Mouse (Mus musculus): ENCODE data around the gene AU022252.

Gene AU022252

GRCm38 (mm10) chr4:119244468-119245240 is 12.1 kb upstream of the AU022252 start:
- no peak for DNase-seq (ENCODE audit: low spot score)

GRCm38 (mm10) chr4:119242571-119242970 is 10.1 kb upstream of the AU022252 start:
- DNase-seq (ENCODE audit: low spot score): no peak

- DNase-seq (ENCODE audit: low spot score): no peak
Measured at GRCm38 (mm10) chr4:119241664-119242063, 9.2 kb upstream of the AU022252 start.

GRCm38 (mm10) chr4:119239181-119239682 is 6.7 kb upstream of the AU022252 start:
- peak; percentile 65 for DNase-seq (ENCODE audit: low spot score)

GRCm38 (mm10) chr4:119238661-119239060 is 6.1 kb upstream of the AU022252 start:
- no peak for DNase-seq (ENCODE audit: low spot score)

GRCm38 (mm10) chr4:119234348-119234747 is 1.8 kb upstream of the AU022252 start:
- DNase-seq (ENCODE audit: low spot score): no peak

GRCm38 (mm10) chr4:119233256-119233901 is 867 bp upstream of the AU022252 start:
- peak; percentile 52 for DNase-seq (ENCODE audit: low spot score)

- no peak for DNase-seq (ENCODE audit: low spot score)
Measured at GRCm38 (mm10) chr4:119226751-119227150, 5.8 kb downstream of the AU022252 start.

- no peak for DNase-seq (ENCODE audit: low spot score)
Measured at GRCm38 (mm10) chr4:119225719-119226118, 6.8 kb downstream of the AU022252 start.

- DNase-seq (ENCODE audit: low spot score): no peak
Measured at GRCm38 (mm10) chr4:119224534-119224933, 8.0 kb downstream of the AU022252 start.

GRCm38 (mm10) chr4:119223696-119224095 is 8.8 kb downstream of the AU022252 start:
- peak; percentile 16 for DNase-seq (ENCODE audit: low spot score)

GRCm38 (mm10) chr4:119218169-119218568 is 14.3 kb downstream of the AU022252 start, which contains the start of gene Tmem269:
Gene Tmem269, minus strand, starts transcription at chr4:119218217.
- DNase-seq (ENCODE audit: low spot score): no peak

- DNase-seq (ENCODE audit: low spot score): no peak
Measured at GRCm38 (mm10) chr4:119216667-119217066, 15.8 kb downstream of the AU022252 start.

- DNase-seq (ENCODE audit: low spot score): peak; percentile 41
Measured at GRCm38 (mm10) chr4:119204672-119205071, 27.8 kb downstream of the AU022252 start.

- DNase-seq (ENCODE audit: low spot score): no peak
Measured at GRCm38 (mm10) chr4:119198105-119198504, 34.4 kb downstream of the AU022252 start.

- no peak for DNase-seq (ENCODE audit: low spot score)
Measured at GRCm38 (mm10) chr4:119195582-119196320, 36.8 kb downstream of the AU022252 start.

- peak; percentile 73 for DNase-seq (ENCODE audit: low spot score)
Measured at GRCm38 (mm10) chr4:119194909-119195581, 37.5 kb downstream of the AU022252 start, which contains the start of gene Svbp. Gene Svbp, plus strand, starts transcription at chr4:119195306.

GRCm38 (mm10) chr4:119192757-119193156 is 39.8 kb downstream of the AU022252 start:
- no peak for DNase-seq (ENCODE audit: low spot score)

GRCm38 (mm10) chr4:119191273-119191672 is 41.2 kb downstream of the AU022252 start:
- no peak for DNase-seq (ENCODE audit: low spot score)

GRCm38 (mm10) chr4:119190618-119191017 is 41.9 kb downstream of the AU022252 start:
- DNase-seq (ENCODE audit: low spot score): no peak

- no peak for DNase-seq (ENCODE audit: low spot score)
Measured at GRCm38 (mm10) chr4:119189864-119190263, 42.6 kb downstream of the AU022252 start, which contains the start of gene Ermap. Gene Ermap, minus strand, starts transcription at chr4:119190011.

GRCm38 (mm10) chr4:119189392-119189791 is 43.1 kb downstream of the AU022252 start:
- DNase-seq (ENCODE audit: low spot score): no peak
